Mouse (Mus musculus) cerebellum, adult 2 months (tissue): ENCODE results near the gene Upf1.

Source experiments
- CTCF ChIP-seq: fragments of 200-500 bp; IDR thresholded peaks from 2 replicates; pipeline ENCODE4 v1.5.1; 2011; ENCODE audit warnings: low read depth, mild to moderate bottlenecking, control low read depth, low read length, moderate library complexity, borderline replicate concordance; ENCODE audit not compliant: insufficient read depth
- POLR2A ChIP-seq: fragments of 200-500 bp; IDR thresholded peaks from 2 replicates; pipeline ENCODE4 v1.6.1; 2011; ENCODE audit warnings: low read length, control low read depth, borderline replicate concordance; ENCODE audit not compliant: insufficient read depth

GRCm38 (mm10) chr8:70371951-70372350 is 18.9 kb upstream of the Upf1 start:
- TF ChIP-seq POLR2A, result no peak
- no peak for TF ChIP-seq CTCF
